Mouse (Mus musculus): ENCODE measurements around the gene Extl2. TPM values are rescaled to one million over a fixed set of nuclear protein-coding genes. Genes with fewer than 3 reads are reported as not detected.

Gene Extl2
- polyA plus RNA-seq, 1 experiment = 6.0 TPM

DNA sequence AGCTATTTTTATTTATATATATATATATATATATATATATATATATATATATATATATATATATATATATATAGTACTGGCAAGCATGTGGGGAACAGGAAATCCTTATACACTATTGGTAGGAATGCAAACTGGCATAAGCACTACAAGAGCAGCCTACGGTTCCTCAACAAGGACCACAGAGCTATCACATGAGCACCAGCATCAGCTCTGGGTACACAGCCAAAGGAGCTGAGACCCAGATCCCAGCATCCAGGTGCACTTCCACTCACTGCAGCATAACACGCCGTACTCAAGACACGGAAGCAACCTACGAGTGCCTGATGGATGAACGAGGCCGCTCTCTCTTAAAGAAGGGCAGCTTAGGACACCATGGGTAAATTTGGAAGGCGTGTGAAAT, 24.0 kb upstream of the Extl2 start:
- no peaks in the 10 kb centered on the region for H3K4me1 ChIP-seq (replicated peaks; ENCODE audit: control insufficient read depth, insufficient read depth, low read length)
- H3K27ac ChIP-seq (ENCODE audit: control insufficient read depth, insufficient read depth, low read length) = no peak overlapping the region
- DNase-seq = no peak
- H3K27me3 ChIP-seq (ENCODE audit: control insufficient read depth, insufficient read depth, low read length) = no peaks in the 10 kb centered on the region
- no peak overlapping the region for H3K4me3 ChIP-seq (ENCODE audit: control insufficient read depth, insufficient read depth, low read length)
- WGBS = 97% methylated on average over 8 of the region's 8 CpGs
- H3K36me3 ChIP-seq (ENCODE audit: control insufficient read depth, insufficient read depth, low read length) = peaks cover 52% of the 10 kb centered on the region
- TF ChIP-seq POLR2A (IDR thresholded peaks at IDR 0.05; ENCODE audit: control insufficient read depth, extremely low read depth, insufficient read depth, low read length, poor library complexity) (no peak), CTCF (IDR thresholded peaks at IDR 0.05; ENCODE audit: borderline replicate concordance, control insufficient read depth, extremely low read depth, insufficient read depth, low read length, poor library complexity) (no peak)

- Histone ChIP-seq H3K27ac (ENCODE audit: control insufficient read depth, insufficient read depth, low read length) (no peak overlapping the region), H3K36me3 (ENCODE audit: control insufficient read depth, insufficient read depth, low read length) (peaks cover 58% of the 10 kb centered on the region), H3K4me3 (ENCODE audit: control insufficient read depth, insufficient read depth, low read length) (no peak overlapping the region), H3K27me3 (ENCODE audit: control insufficient read depth, insufficient read depth, low read length) (no peaks in the 10 kb centered on the region), H3K4me1 (replicated peaks; ENCODE audit: control insufficient read depth, insufficient read depth, low read length) (no peaks in the 10 kb centered on the region)
- 97% methylated on average over 9 of the region's 9 CpGs for WGBS
- TF ChIP-seq CTCF (IDR thresholded peaks at IDR 0.05; ENCODE audit: borderline replicate concordance, control insufficient read depth, extremely low read depth, insufficient read depth, low read length, poor library complexity) = no peak
- no peak for TF ChIP-seq POLR2A (IDR thresholded peaks at IDR 0.05; ENCODE audit: control insufficient read depth, extremely low read depth, insufficient read depth, low read length, poor library complexity)
- DNase-seq = no peak
Observed at GRCm38 (mm10) chr3:115984653-115985052, 22.6 kb upstream of the Extl2 start.

DNA sequence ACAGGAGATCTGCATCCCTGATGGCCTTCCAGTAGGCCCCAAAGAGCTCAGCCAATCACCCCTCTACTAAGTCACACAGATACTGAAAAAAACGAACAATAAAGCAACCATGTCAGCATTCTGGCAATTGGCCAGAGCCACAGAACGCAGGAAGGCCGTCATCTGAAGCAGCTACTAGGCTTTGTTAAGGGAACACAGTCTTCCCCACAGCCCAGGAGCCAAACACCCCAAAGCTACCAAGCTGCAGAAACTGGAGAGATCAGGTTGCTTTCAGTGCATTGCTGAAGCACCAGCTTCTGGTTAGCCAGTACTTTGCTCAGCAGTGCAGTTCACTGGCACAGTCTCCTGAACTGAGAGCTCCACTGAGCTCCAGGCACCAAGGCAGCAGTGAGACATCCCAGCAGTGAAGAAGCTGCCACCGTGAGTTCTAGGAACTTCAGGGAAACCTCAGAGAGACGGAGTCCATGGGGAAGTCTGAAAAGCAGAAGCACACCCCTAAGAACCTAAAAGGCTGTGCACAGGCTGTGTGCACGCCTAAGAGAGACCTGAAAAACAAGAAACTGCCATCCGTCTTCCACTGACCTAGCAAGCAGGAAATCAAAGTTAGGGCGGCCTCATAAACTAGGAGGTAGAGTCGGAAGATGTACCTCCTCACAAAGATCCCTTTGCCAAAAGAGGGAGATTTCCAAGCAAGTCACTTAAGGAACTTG, 21.9 kb upstream of the Extl2 start:
- Histone ChIP-seq H3K36me3 (ENCODE audit: control insufficient read depth, insufficient read depth, low read length) (peaks cover 60% of the 10 kb centered on the region), H3K4me1 (replicated peaks; ENCODE audit: control insufficient read depth, insufficient read depth, low read length) (no peaks in the 10 kb centered on the region), H3K27me3 (ENCODE audit: control insufficient read depth, insufficient read depth, low read length) (no peaks in the 10 kb centered on the region), H3K4me3 (ENCODE audit: control insufficient read depth, insufficient read depth, low read length) (no peak overlapping the region), H3K27ac (ENCODE audit: control insufficient read depth, insufficient read depth, low read length) (no peak overlapping the region)
- WGBS = 57% methylated on average over 9 of the region's 9 CpGs
- TF ChIP-seq POLR2A (IDR thresholded peaks at IDR 0.05; ENCODE audit: control insufficient read depth, extremely low read depth, insufficient read depth, low read length, poor library complexity) (no peak), CTCF (IDR thresholded peaks at IDR 0.05; ENCODE audit: borderline replicate concordance, control insufficient read depth, extremely low read depth, insufficient read depth, low read length, poor library complexity) (no peak)
- DNase-seq = no peak

- Histone ChIP-seq H3K4me3 (ENCODE audit: control insufficient read depth, insufficient read depth, low read length) (no peak overlapping the region), H3K27ac (ENCODE audit: control insufficient read depth, insufficient read depth, low read length) (no peak overlapping the region), H3K4me1 (replicated peaks; ENCODE audit: control insufficient read depth, insufficient read depth, low read length) (no peaks in the 10 kb centered on the region), H3K36me3 (ENCODE audit: control insufficient read depth, insufficient read depth, low read length) (peaks cover 27% of the 10 kb centered on the region), H3K27me3 (ENCODE audit: control insufficient read depth, insufficient read depth, low read length) (no peaks in the 10 kb centered on the region)
- TF ChIP-seq CTCF (IDR thresholded peaks at IDR 0.05; ENCODE audit: borderline replicate concordance, control insufficient read depth, extremely low read depth, insufficient read depth, low read length, poor library complexity) (no peak), POLR2A (IDR thresholded peaks at IDR 0.05; ENCODE audit: control insufficient read depth, extremely low read depth, insufficient read depth, low read length, poor library complexity) (no peak)
- DNase-seq = no peak
- WGBS = 64% methylated on average over 4 of the region's 4 CpGs
Observed at GRCm38 (mm10) chr3:115992103-115992502, 15.2 kb upstream of the Extl2 start.

GRCm38 (mm10) chr3:115992588-115992987, 14.7 kb upstream of the Extl2 start:
- H3K4me1 ChIP-seq (replicated peaks; ENCODE audit: control insufficient read depth, insufficient read depth, low read length) = no peaks in the 10 kb centered on the region
- TF ChIP-seq POLR2A (IDR thresholded peaks at IDR 0.05; ENCODE audit: control insufficient read depth, extremely low read depth, insufficient read depth, low read length, poor library complexity) (no peak), CTCF (IDR thresholded peaks at IDR 0.05; ENCODE audit: borderline replicate concordance, control insufficient read depth, extremely low read depth, insufficient read depth, low read length, poor library complexity) (no peak)
- H3K4me3 ChIP-seq (ENCODE audit: control insufficient read depth, insufficient read depth, low read length) = no peak overlapping the region
- DNase-seq = no peak
- no peaks in the 10 kb centered on the region for H3K27me3 ChIP-seq (ENCODE audit: control insufficient read depth, insufficient read depth, low read length)
- 93% methylated on average over 4 of the region's 4 CpGs for WGBS
- H3K36me3 ChIP-seq (ENCODE audit: control insufficient read depth, insufficient read depth, low read length) = peaks cover 27% of the 10 kb centered on the region
- H3K27ac ChIP-seq (ENCODE audit: control insufficient read depth, insufficient read depth, low read length) = no peak overlapping the region

DNA sequence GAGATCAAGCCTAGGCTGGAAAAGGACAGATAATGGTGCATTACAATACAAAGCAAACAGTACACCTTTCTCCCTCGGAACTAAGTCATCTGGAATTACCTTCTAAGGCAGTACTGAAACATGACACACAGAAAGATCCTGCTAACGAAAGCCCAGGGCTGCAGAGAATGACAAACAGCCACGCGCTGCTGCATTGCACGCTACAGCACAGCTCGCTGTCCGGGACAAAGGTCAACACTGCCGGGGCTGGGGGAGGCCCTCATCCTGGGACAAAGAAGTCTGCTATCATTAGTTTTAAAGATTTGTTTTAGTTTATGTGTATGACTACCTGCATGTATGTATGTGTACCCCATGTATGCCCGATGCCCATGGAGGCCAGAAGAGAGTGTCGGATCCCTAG, 14.2 kb upstream of the Extl2 start:
- H3K4me3 ChIP-seq (ENCODE audit: control insufficient read depth, insufficient read depth, low read length) = no peak overlapping the region
- no peak overlapping the region for H3K27ac ChIP-seq (ENCODE audit: control insufficient read depth, insufficient read depth, low read length)
- DNase-seq = no peak
- 94% methylated on average over 10 of the region's 10 CpGs for WGBS
- TF ChIP-seq POLR2A (IDR thresholded peaks at IDR 0.05; ENCODE audit: control insufficient read depth, extremely low read depth, insufficient read depth, low read length, poor library complexity) = no peak
- TF ChIP-seq CTCF (IDR thresholded peaks at IDR 0.05; ENCODE audit: borderline replicate concordance, control insufficient read depth, extremely low read depth, insufficient read depth, low read length, poor library complexity) = no peak
- peaks cover 31% of the 10 kb centered on the region for H3K36me3 ChIP-seq (ENCODE audit: control insufficient read depth, insufficient read depth, low read length)
- no peaks in the 10 kb centered on the region for H3K4me1 ChIP-seq (replicated peaks; ENCODE audit: control insufficient read depth, insufficient read depth, low read length)
- H3K27me3 ChIP-seq (ENCODE audit: control insufficient read depth, insufficient read depth, low read length) = no peaks in the 10 kb centered on the region

DNA sequence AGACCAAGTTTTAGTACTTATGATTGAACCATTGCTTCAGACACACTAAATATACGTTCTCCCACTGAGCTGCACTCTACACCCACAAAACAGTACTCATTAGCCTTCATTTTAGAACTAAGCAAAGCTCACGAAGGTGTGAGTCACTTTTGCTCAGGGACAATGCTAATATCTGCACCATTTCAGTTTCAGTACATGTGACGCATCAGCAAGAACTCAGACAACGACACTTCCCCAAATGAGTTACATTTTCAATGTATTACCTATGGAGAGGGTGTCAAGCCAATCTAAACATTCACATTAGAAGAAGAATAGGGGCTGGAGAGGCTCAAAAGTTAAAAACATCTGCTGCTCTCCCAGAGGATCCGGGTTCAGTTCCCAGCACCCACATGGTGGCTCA, 10.3 kb upstream of the Extl2 start:
- Histone ChIP-seq H3K4me3 (ENCODE audit: control insufficient read depth, insufficient read depth, low read length) (no peak overlapping the region), H3K27me3 (ENCODE audit: control insufficient read depth, insufficient read depth, low read length) (no peaks in the 10 kb centered on the region), H3K27ac (ENCODE audit: control insufficient read depth, insufficient read depth, low read length) (no peak overlapping the region), H3K36me3 (ENCODE audit: control insufficient read depth, insufficient read depth, low read length) (peaks cover 21% of the 10 kb centered on the region), H3K4me1 (replicated peaks; ENCODE audit: control insufficient read depth, insufficient read depth, low read length) (no peaks in the 10 kb centered on the region)
- no peak for DNase-seq
- no peak for TF ChIP-seq POLR2A (IDR thresholded peaks at IDR 0.05; ENCODE audit: control insufficient read depth, extremely low read depth, insufficient read depth, low read length, poor library complexity)
- no peak for TF ChIP-seq CTCF (IDR thresholded peaks at IDR 0.05; ENCODE audit: borderline replicate concordance, control insufficient read depth, extremely low read depth, insufficient read depth, low read length, poor library complexity)
- WGBS = 92% methylated on average over 5 of the region's 5 CpGs
